Mouse (Mus musculus): ENCODE data around the gene Syngr1. TPM values are rescaled to one million over a fixed set of nuclear protein-coding genes. Genes with fewer than 3 reads are reported as not detected.

The Syngr1 gene
- polyA plus RNA-seq, 1 experiment from 2014 or later = 14.3 TPM

DNA sequence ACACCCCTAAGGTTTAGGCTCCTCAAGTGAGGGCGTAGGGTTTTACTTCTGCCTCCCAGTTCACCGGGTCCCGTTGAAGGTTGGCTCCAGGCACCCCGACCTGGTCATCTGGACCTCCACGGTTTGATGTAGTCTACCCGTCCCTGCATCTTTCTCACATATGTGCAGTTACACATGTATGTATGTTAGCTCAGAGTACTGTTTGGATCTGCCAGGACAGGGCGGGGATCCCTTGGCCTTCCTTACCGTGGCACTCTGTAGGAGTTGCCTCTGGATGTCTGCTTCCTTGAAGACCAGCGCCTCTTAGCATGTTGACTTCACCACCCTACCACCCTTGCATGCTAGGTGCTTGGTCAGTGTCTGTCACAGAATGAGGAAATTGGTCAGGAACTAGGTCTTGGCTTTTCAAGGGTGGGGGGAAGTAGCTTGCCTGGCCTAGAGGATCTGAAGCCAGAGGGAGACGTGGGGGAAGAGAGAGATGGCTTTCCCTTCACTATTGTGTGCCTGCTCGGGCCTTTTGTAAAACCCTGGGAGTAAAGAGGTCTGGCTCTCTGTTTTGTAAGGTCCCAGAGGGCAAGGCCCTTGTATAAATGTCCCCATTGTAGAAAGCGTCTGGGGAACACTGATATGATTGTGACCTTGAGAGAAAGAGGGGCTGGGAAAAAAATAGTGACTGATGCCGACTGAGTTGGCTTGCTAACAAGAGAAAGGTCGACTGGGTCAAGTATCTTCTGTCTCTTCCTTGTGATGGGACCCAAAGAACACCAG is 42.7 kb downstream of the Syngr1 start:
- WGBS = 10% methylated on average over 14 of the region's 14 CpGs
- ATAC-seq (ENCODE audit: low FRiP score, low TSS enrichment) = peak; percentile 35; the same call in 1 of the 2 replicates
- no peaks in the 10 kb centered on the region for H3K27me3 ChIP-seq (ENCODE audit: insufficient read depth, low read length)

DNA sequence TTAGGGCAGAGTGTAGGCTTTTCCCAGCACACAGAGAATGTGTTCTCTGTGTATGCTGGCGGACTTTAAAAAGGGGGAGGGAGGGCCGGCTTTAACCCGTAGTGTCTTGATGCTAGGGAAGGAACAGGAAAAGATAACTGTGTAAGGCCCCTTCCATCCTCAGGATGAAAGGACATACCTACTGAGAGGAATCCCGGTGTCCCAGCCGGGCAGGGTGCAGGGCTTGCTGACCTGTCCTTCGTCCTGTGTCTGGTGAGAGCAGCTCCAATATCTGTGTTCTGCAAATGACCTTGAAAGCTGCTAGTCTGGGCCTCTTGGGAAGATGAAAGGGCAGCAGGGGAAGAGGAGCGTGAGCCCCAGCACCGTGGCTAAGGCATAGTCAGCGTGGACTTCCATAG is 43.3 kb downstream of the Syngr1 start:
- WGBS = 65% methylated on average over 9 of the region's 9 CpGs
- H3K27ac ChIP-seq (ENCODE audit: low read length) = peak overlapping the region; percentile 100

More for the DNA sequence above, 42.7 kb downstream of the Syngr1 start:
- H3K27ac ChIP-seq (ENCODE audit: low read length) = peak overlapping the region; percentile 100
- peak overlapping the region; percentile 77 for H3K4me3 ChIP-seq (ENCODE audit: low read length)
- H3K9ac ChIP-seq (replicated peaks; ENCODE audit: low read length) = peak overlapping the region; percentile 94
- H3K9me3 ChIP-seq (ENCODE audit: low read length) = no peaks in the 10 kb centered on the region
- no peaks in the 10 kb centered on the region; the same call in 1 of the 2 replicates for H3K36me3 ChIP-seq (ENCODE audit: insufficient read depth, low read length)
- peak overlapping the region; percentile 73 for H3K4me2 ChIP-seq (replicated peaks; ENCODE audit: low read depth, low read length)
- peaks cover 14% of the 10 kb centered on the region for H3K4me1 ChIP-seq (ENCODE audit: insufficient read depth, low read length)

DNA sequence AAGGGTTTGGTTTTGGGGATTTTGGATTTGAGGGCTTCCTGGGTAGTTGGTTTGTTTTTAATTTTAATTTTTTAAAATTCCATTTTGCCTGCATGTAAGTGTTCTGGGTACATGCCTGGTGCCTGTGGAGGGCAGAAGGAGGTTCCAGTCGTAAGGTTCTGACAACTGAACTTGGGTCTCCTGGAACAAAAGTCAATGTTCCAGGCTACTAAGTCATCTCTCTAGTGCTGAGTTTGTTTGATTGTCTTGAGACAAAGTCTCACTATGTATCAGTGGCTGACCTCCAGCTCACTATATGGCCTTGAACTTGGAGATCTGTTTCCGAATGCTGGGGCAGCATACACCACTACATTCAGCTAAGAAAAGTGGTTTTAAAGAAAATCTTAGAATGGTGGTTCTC is 44.4 kb downstream of the Syngr1 start:
- H3K9ac ChIP-seq (replicated peaks; ENCODE audit: low read length) = 0 out of 2 replicates have a peak overlapping the region, but pooled peaks have one; percentile 15
- no peak for ATAC-seq (ENCODE audit: low FRiP score, low TSS enrichment)
- no peak overlapping the region for H3K27ac ChIP-seq (ENCODE audit: low read length)
- H3K4me3 ChIP-seq (ENCODE audit: low read length) = no peak overlapping the region
- 85% methylated on average over 2 of the region's 2 CpGs for WGBS
- peaks cover 14% of the 10 kb centered on the region for H3K4me1 ChIP-seq (ENCODE audit: insufficient read depth, low read length)
- H3K4me2 ChIP-seq (replicated peaks; ENCODE audit: low read depth, low read length) = no peak overlapping the region
- H3K9me3 ChIP-seq (ENCODE audit: low read length) = no peaks in the 10 kb centered on the region
- no peaks in the 10 kb centered on the region for H3K27me3 ChIP-seq (ENCODE audit: insufficient read depth, low read length)
- H3K36me3 ChIP-seq (ENCODE audit: insufficient read depth, low read length) = no peaks in the 10 kb centered on the region; the same call in 1 of the 2 replicates

More for the DNA sequence above, 43.3 kb downstream of the Syngr1 start:
- peak overlapping the region; percentile 94 for H3K9ac ChIP-seq (replicated peaks; ENCODE audit: low read length)
- H3K27me3 ChIP-seq (ENCODE audit: insufficient read depth, low read length) = no peaks in the 10 kb centered on the region
- H3K36me3 ChIP-seq (ENCODE audit: insufficient read depth, low read length) = no peaks in the 10 kb centered on the region; the same call in 1 of the 2 replicates
- peaks cover 14% of the 10 kb centered on the region for H3K4me1 ChIP-seq (ENCODE audit: insufficient read depth, low read length)
- no peaks in the 10 kb centered on the region for H3K9me3 ChIP-seq (ENCODE audit: low read length)
- H3K4me3 ChIP-seq (ENCODE audit: low read length) = peak overlapping the region; percentile 77
- peak overlapping the region; percentile 73 for H3K4me2 ChIP-seq (replicated peaks; ENCODE audit: low read depth, low read length)
- ATAC-seq (ENCODE audit: low FRiP score, low TSS enrichment) = no peak

DNA sequence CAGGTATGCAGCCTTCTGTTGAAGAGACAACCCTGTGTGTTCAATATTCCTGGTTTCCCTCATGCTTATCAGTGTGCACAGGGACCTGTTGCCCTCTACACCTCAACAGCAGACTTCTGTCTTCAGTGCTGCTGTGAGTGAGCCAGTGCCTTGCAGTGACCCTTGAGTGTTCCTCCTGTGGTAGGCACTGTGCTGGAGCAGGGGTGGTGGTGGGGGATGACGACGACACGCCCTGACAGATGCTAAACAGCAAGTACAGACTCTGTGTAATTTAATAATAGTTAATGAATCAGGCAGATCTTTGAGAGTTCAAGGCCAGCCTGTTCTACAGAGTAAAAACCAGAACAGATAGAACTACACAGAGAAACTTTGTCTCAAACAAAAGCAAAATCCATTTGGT is 45.5 kb downstream of the Syngr1 start:
- no peak overlapping the region for H3K4me3 ChIP-seq (ENCODE audit: low read length)
- H3K27me3 ChIP-seq (ENCODE audit: insufficient read depth, low read length) = no peaks in the 10 kb centered on the region

DNA sequence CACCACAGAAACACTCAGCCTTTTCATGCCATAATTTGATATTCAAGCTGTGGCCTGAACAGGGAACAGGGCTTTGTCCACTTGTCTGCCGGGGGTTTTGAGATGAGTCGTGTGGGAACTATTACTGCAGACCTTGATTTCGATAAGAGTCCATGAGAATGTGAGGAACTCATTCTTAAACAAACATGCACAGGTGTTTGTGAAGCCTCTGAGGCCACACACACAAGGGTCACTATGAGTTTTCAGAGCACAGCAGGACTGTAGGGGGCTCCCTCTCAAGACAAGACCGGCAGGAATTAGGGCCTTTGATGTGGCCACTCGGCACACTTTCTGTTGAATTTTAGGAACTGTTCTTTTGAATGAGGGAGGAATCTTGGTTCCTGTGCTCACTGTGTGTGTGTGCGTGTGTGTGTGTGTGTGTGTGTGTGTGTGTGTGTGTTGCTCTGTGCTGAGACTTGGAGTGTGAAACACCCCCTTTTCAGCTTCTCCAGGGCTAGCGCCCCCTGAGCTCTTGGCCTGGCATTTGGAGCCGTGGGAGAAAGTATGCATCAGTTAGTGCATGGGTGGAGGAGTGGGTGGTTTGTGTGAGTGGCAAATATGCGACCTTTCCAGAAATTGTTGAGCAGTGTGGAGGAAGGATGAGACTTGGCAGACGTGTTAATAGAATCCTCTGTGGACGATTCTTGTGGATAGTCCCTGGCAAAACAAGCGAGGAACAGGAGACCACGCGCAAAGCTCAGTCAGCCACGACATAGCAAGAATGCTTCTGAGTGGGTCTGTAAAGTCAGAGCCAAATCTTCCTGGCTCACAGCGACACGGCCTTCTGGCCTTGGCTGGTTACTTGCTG is 47.0 kb downstream of the Syngr1 start:
- H3K27me3 ChIP-seq (ENCODE audit: insufficient read depth, low read length) = no peaks in the 10 kb centered on the region
- WGBS = 54% methylated on average over 17 of the region's 17 CpGs
- no peak overlapping the region for H3K4me3 ChIP-seq (ENCODE audit: low read length)
- peaks cover 10% of the 10 kb centered on the region for H3K36me3 ChIP-seq (ENCODE audit: insufficient read depth, low read length)
- peaks cover 14% of the 10 kb centered on the region for H3K4me1 ChIP-seq (ENCODE audit: insufficient read depth, low read length)
- H3K9me3 ChIP-seq (ENCODE audit: low read length) = peaks cover 3% of the 10 kb centered on the region; the same call in 1 of the 2 replicates
- no peak overlapping the region for H3K9ac ChIP-seq (replicated peaks; ENCODE audit: low read length)
- H3K27ac ChIP-seq (ENCODE audit: low read length) = no peak overlapping the region
- ATAC-seq (ENCODE audit: low FRiP score, low TSS enrichment) = no peak
- H3K4me2 ChIP-seq (replicated peaks; ENCODE audit: low read depth, low read length) = no peak overlapping the region

More for the DNA sequence above, 45.5 kb downstream of the Syngr1 start:
- no peak overlapping the region for H3K27ac ChIP-seq (ENCODE audit: low read length)
- 92% methylated on average over 3 of the region's 3 CpGs for WGBS
- no peak overlapping the region for H3K9ac ChIP-seq (replicated peaks; ENCODE audit: low read length)
- H3K9me3 ChIP-seq (ENCODE audit: low read length) = no peaks in the 10 kb centered on the region
- peaks cover 3% of the 10 kb centered on the region for H3K36me3 ChIP-seq (ENCODE audit: insufficient read depth, low read length)
- no peak for ATAC-seq (ENCODE audit: low FRiP score, low TSS enrichment)
- H3K4me1 ChIP-seq (ENCODE audit: insufficient read depth, low read length) = peaks cover 14% of the 10 kb centered on the region
- H3K4me2 ChIP-seq (replicated peaks; ENCODE audit: low read depth, low read length) = no peak overlapping the region

DNA sequence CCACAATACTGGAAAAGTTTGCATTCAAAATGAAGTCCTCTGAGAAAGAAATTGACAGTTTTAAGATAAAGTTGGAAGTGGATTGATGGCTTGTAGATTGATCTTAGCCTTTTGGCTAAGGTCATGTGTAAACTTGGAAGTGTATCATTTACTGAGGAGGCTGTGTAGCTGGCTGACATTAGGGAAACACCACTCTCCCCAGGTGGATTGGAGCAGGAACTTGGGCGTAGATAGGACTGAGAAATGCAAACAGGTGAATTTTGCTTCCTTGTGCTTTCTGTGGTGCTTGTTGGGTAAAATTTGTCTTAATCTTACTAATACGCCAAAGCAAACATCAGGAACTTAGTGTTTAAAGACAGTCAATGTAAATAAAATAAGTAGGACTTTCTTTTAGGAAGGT is 49.2 kb downstream of the Syngr1 start:
- Histone ChIP-seq H3K4me3 (ENCODE audit: low read length) (no peak overlapping the region), H3K4me1 (ENCODE audit: insufficient read depth, low read length) (no peaks in the 10 kb centered on the region), H3K4me2 (replicated peaks; ENCODE audit: low read depth, low read length) (no peak overlapping the region), H3K36me3 (ENCODE audit: insufficient read depth, low read length) (peaks cover 13% of the 10 kb centered on the region), H3K27ac (ENCODE audit: low read length) (no peak overlapping the region), H3K9ac (replicated peaks; ENCODE audit: low read length) (no peak overlapping the region), H3K27me3 (ENCODE audit: insufficient read depth, low read length) (no peaks in the 10 kb centered on the region), H3K9me3 (ENCODE audit: low read length) (peaks cover 3% of the 10 kb centered on the region; the same call in 1 of the 2 replicates)
- no peak for ATAC-seq (ENCODE audit: low FRiP score, low TSS enrichment)
- 92% methylated on average over 2 of the region's 2 CpGs for WGBS

DNA sequence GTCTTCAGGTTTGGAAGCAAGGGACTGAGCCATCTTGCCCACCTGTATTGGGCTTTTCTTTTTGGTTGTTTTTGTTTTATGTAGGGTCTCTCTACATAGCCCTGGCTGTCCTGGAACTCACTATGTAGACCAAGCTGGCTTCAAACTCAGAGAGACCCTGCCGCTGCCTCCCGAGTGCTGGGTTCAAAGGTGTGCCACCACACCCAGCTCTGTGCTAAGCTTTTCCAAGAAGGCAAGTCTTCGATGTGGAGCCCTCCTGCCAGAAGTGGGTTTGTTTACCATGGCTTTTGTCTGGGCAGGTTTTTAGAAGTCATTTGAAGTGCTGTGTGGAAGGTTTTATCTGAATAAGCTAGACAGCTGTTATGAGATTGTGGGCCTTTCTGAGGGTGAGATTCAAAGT is 49.7 kb downstream of the Syngr1 start:
- H3K9ac ChIP-seq (replicated peaks; ENCODE audit: low read length) = no peak overlapping the region
- WGBS = 95% methylated on average over 3 of the region's 3 CpGs
- no peak overlapping the region for H3K27ac ChIP-seq (ENCODE audit: low read length)
- ATAC-seq (ENCODE audit: low FRiP score, low TSS enrichment) = no peak
- no peaks in the 10 kb centered on the region for H3K27me3 ChIP-seq (ENCODE audit: insufficient read depth, low read length)
- peaks cover 3% of the 10 kb centered on the region; the same call in 1 of the 2 replicates for H3K9me3 ChIP-seq (ENCODE audit: low read length)
- no peak overlapping the region for H3K4me3 ChIP-seq (ENCODE audit: low read length)
- H3K4me1 ChIP-seq (ENCODE audit: insufficient read depth, low read length) = no peaks in the 10 kb centered on the region
- H3K36me3 ChIP-seq (ENCODE audit: insufficient read depth, low read length) = peaks cover 13% of the 10 kb centered on the region
- no peak overlapping the region for H3K4me2 ChIP-seq (replicated peaks; ENCODE audit: low read depth, low read length)

DNA sequence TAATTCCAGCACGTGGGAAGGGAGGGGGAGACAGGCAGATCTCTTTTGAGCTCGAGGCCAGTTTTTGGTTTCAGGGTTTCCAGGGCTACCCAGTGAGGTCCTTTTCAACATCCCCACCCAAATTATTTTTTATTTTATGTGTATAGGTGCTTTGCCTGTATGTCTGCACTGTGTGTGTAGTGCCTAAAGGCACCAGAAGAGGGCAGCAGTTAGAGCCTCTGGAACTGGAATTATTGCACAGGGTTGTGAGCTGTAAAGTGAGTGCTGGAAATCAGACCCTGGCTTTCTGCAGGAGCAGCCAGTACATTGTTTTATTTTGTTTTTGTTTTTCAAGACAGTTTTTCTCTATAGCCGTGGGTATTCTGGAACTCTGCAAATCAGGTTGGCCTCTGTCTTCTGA is 51.0 kb downstream of the Syngr1 start:
- Histone ChIP-seq H3K9me3 (ENCODE audit: low read length) (peaks cover 3% of the 10 kb centered on the region; the same call in 1 of the 2 replicates), H3K4me1 (ENCODE audit: insufficient read depth, low read length) (no peaks in the 10 kb centered on the region), H3K4me3 (ENCODE audit: low read length) (no peak overlapping the region), H3K27me3 (ENCODE audit: insufficient read depth, low read length) (no peaks in the 10 kb centered on the region), H3K9ac (replicated peaks; ENCODE audit: low read length) (no peak overlapping the region), H3K27ac (ENCODE audit: low read length) (no peak overlapping the region), H3K36me3 (ENCODE audit: insufficient read depth, low read length) (peaks cover 13% of the 10 kb centered on the region), H3K4me2 (replicated peaks; ENCODE audit: low read depth, low read length) (no peak overlapping the region)
- WGBS = 96% methylated on average over 3 of the region's 3 CpGs
- ATAC-seq (ENCODE audit: low FRiP score, low TSS enrichment) = no peak

DNA sequence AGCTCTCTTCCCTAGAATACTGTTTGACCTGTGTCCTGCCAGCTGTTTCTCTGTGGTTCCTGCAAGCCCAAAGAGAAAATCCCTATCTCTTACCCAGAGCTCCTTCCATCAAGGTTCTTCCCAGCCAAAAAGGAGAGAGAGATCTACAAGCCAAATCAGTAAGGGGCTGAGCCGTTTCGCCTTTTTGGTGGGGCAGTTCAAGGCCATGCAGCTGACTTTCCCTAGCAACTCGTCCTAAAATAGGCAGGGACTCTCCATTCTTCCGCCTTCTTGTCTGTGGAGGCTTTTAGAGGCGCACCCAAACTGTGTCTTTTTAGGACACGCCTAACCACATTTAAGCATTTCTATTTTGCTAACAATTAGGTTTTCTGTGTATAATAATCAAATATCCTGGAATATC is 52.6 kb downstream of the Syngr1 start:
- Histone ChIP-seq H3K27ac (ENCODE audit: low read length) (no peak overlapping the region), H3K4me1 (ENCODE audit: insufficient read depth, low read length) (no peaks in the 10 kb centered on the region), H3K4me2 (replicated peaks; ENCODE audit: low read depth, low read length) (no peak overlapping the region), H3K27me3 (ENCODE audit: insufficient read depth, low read length) (no peaks in the 10 kb centered on the region), H3K9ac (replicated peaks; ENCODE audit: low read length) (no peak overlapping the region), H3K4me3 (ENCODE audit: low read length) (no peak overlapping the region), H3K9me3 (ENCODE audit: low read length) (peaks cover 3% of the 10 kb centered on the region; the same call in 1 of the 2 replicates), H3K36me3 (ENCODE audit: insufficient read depth, low read length) (peaks cover 13% of the 10 kb centered on the region)
- ATAC-seq (ENCODE audit: low FRiP score, low TSS enrichment) = no peak
- WGBS = 93% methylated on average over 6 of the region's 6 CpGs

Measured in kidney, embryonic 16.5 days (tissue).